Mouse (Mus musculus): ENCODE measurements around the gene Nlrp10. TPM values are rescaled to one million over a fixed set of nuclear protein-coding genes. Genes with fewer than 3 reads are reported as not detected.

Nlrp10 gene
- polyA plus RNA-seq (2015; fragmentation: Nextera tagmentation; extraction: Ambion mirVana) = 17.2 and 18.2 TPM in 2 replicates

- H3K4me1 ChIP-seq (replicated peaks) = no peaks in the 10 kb centered on the region; the same call in 1 of the 2 replicates
- WGBS = 54% methylated on average over 6 of the region's 6 CpGs
Observed at GRCm38 (mm10) chr7:108929726-108930393, at the start of gene Nlrp10. Nlrp10 (minus strand) TSS chr7:108930178.

GRCm38 (mm10) chr7:108972273-108972672 is 42.3 kb upstream of the Nlrp10 start:
- H3K9ac ChIP-seq = no peak overlapping the region
- no peak for ATAC-seq (replicated peaks; ENCODE audit: insufficient number of reproducible peaks, insufficient read depth, low FRiP score, low read depth)
- no peaks in the 10 kb centered on the region for H3K9me3 ChIP-seq (replicated peaks)
- no peak overlapping the region for H3K27ac ChIP-seq
- 63% methylated on average over 6 of the region's 6 CpGs for WGBS
- no peak overlapping the region for H3K4me3 ChIP-seq
- H3K4me1 ChIP-seq (replicated peaks) = no peaks in the 10 kb centered on the region
- no peak overlapping the region for H3K4me2 ChIP-seq
- H3K36me3 ChIP-seq = no peaks in the 10 kb centered on the region
- peaks cover 6% of the 10 kb centered on the region; the same call in 1 of the 2 replicates for H3K27me3 ChIP-seq

More at GRCm38 (mm10) chr7:108929726-108930393, at the start of gene Nlrp10:
- Histone ChIP-seq H3K27ac (peak within 1 kb of the TSS; percentile 79), H3K9ac (peak within 1 kb of the TSS; percentile 36; the same call in 1 of the 2 replicates), H3K27me3 (no peaks in the 10 kb centered on the region), H3K9me3 (replicated peaks) (no peaks in the 10 kb centered on the region), H3K4me2 (peak within 1 kb of the TSS; percentile 57), H3K36me3 (peaks cover 6% of the 10 kb centered on the region; the same call in 1 of the 2 replicates), H3K4me3 (peak within 1 kb of the TSS; percentile 46)
- no peak for ATAC-seq (replicated peaks; ENCODE audit: insufficient number of reproducible peaks, insufficient read depth, low FRiP score, low read depth)

GRCm38 (mm10) chr7:108968201-108968600 is 38.2 kb upstream of the Nlrp10 start:
- WGBS = 36% methylated on average over 6 of the region's 6 CpGs
- H3K4me1 ChIP-seq (replicated peaks) = no peaks in the 10 kb centered on the region
- no peak overlapping the region for H3K4me3 ChIP-seq
- no peaks in the 10 kb centered on the region for H3K36me3 ChIP-seq
- H3K27me3 ChIP-seq = peaks cover 6% of the 10 kb centered on the region
- no peak overlapping the region for H3K27ac ChIP-seq
- ATAC-seq (replicated peaks; ENCODE audit: insufficient number of reproducible peaks, insufficient read depth, low FRiP score, low read depth) = no peak
- no peak overlapping the region for H3K4me2 ChIP-seq
- H3K9me3 ChIP-seq (replicated peaks) = no peaks in the 10 kb centered on the region
- H3K9ac ChIP-seq = no peak overlapping the region

GRCm38 (mm10) chr7:108966742-108967362 is 36.9 kb upstream of the Nlrp10 start:
- no peak; the same call in 1 of the 2 replicates for ATAC-seq (replicated peaks; ENCODE audit: insufficient number of reproducible peaks, insufficient read depth, low FRiP score, low read depth)
- peaks cover 6% of the 10 kb centered on the region for H3K27me3 ChIP-seq
- H3K9ac ChIP-seq = no peak overlapping the region
- H3K4me1 ChIP-seq (replicated peaks) = no peaks in the 10 kb centered on the region
- H3K27ac ChIP-seq = no peak overlapping the region
- no peak overlapping the region for H3K4me2 ChIP-seq
- 31% methylated on average over 7 of the region's 7 CpGs for WGBS
- no peak overlapping the region for H3K4me3 ChIP-seq
- H3K9me3 ChIP-seq (replicated peaks) = no peaks in the 10 kb centered on the region
- no peaks in the 10 kb centered on the region for H3K36me3 ChIP-seq

- ATAC-seq (replicated peaks; ENCODE audit: insufficient number of reproducible peaks, insufficient read depth, low FRiP score, low read depth) = no peak
- H3K9me3 ChIP-seq (replicated peaks) = no peaks in the 10 kb centered on the region
- WGBS = 26% methylated on average over 2 of the region's 2 CpGs
- H3K4me2 ChIP-seq = no peak overlapping the region
- H3K4me3 ChIP-seq = no peak overlapping the region
- H3K27me3 ChIP-seq = peaks cover under 1% of the 10 kb centered on the region
- no peak overlapping the region for H3K9ac ChIP-seq
- no peaks in the 10 kb centered on the region for H3K36me3 ChIP-seq
- no peak overlapping the region for H3K27ac ChIP-seq
- no peaks in the 10 kb centered on the region for H3K4me1 ChIP-seq (replicated peaks)
Observed at GRCm38 (mm10) chr7:108965968-108966367, 36.0 kb upstream of the Nlrp10 start.

- ATAC-seq (replicated peaks; ENCODE audit: insufficient number of reproducible peaks, insufficient read depth, low FRiP score, low read depth) = no peak
- WGBS = 52% methylated on average over 2 of the region's 2 CpGs
Observed at GRCm38 (mm10) chr7:108957734-108958133, 27.8 kb upstream of the Nlrp10 start.

GRCm38 (mm10) chr7:108954185-108954584 is 24.2 kb upstream of the Nlrp10 start:
- H3K9me3 ChIP-seq (replicated peaks) = no peaks in the 10 kb centered on the region
- H3K9ac ChIP-seq = no peak overlapping the region
- no peaks in the 10 kb centered on the region for H3K36me3 ChIP-seq
- H3K27ac ChIP-seq = no peak overlapping the region
- no peak overlapping the region for H3K4me2 ChIP-seq
- peaks cover 12% of the 10 kb centered on the region for H3K4me1 ChIP-seq (replicated peaks)
- WGBS = 46% methylated on average over 4 of the region's 4 CpGs
- no peak overlapping the region for H3K4me3 ChIP-seq
- peaks cover 47% of the 10 kb centered on the region for H3K27me3 ChIP-seq
- ATAC-seq (replicated peaks; ENCODE audit: insufficient number of reproducible peaks, insufficient read depth, low FRiP score, low read depth) = no peak

More at GRCm38 (mm10) chr7:108957734-108958133, 27.8 kb upstream of the Nlrp10 start:
- Histone ChIP-seq H3K9ac (no peak overlapping the region), H3K4me1 (replicated peaks) (no peaks in the 10 kb centered on the region), H3K9me3 (replicated peaks) (no peaks in the 10 kb centered on the region), H3K36me3 (no peaks in the 10 kb centered on the region), H3K4me3 (no peak overlapping the region), H3K27me3 (peaks cover 12% of the 10 kb centered on the region), H3K27ac (no peak overlapping the region), H3K4me2 (no peak overlapping the region)

GRCm38 (mm10) chr7:108952801-108953200 is 22.8 kb upstream of the Nlrp10 start:
- no peak overlapping the region for H3K9ac ChIP-seq
- H3K36me3 ChIP-seq = no peaks in the 10 kb centered on the region
- H3K4me1 ChIP-seq (replicated peaks) = peaks cover 12% of the 10 kb centered on the region
- H3K27me3 ChIP-seq = peaks cover 53% of the 10 kb centered on the region
- H3K4me3 ChIP-seq = no peak overlapping the region
- WGBS = 72% methylated on average over 6 of the region's 6 CpGs
- H3K4me2 ChIP-seq = no peak overlapping the region
- ATAC-seq (replicated peaks; ENCODE audit: insufficient number of reproducible peaks, insufficient read depth, low FRiP score, low read depth) = no peak
- H3K9me3 ChIP-seq (replicated peaks) = no peaks in the 10 kb centered on the region
- H3K27ac ChIP-seq = no peak overlapping the region

GRCm38 (mm10) chr7:108950762-108951331 is 20.9 kb upstream of the Nlrp10 start:
- Histone ChIP-seq H3K27me3 (peaks cover 50% of the 10 kb centered on the region), H3K27ac (no peak overlapping the region), H3K4me3 (peak overlapping the region; percentile 46), H3K9ac (no peak overlapping the region), H3K4me1 (replicated peaks) (peaks cover 12% of the 10 kb centered on the region), H3K9me3 (replicated peaks) (no peaks in the 10 kb centered on the region), H3K4me2 (peak overlapping the region; percentile 77), H3K36me3 (no peaks in the 10 kb centered on the region)
- WGBS = 2% methylated on average over 52 of the region's 52 CpGs
- ATAC-seq (replicated peaks; ENCODE audit: insufficient number of reproducible peaks, insufficient read depth, low FRiP score, low read depth) = 0 out of 2 replicates have a peak, but pooled peaks have one; percentile 4

- Histone ChIP-seq H3K36me3 (no peaks in the 10 kb centered on the region), H3K4me1 (replicated peaks) (peaks cover 12% of the 10 kb centered on the region), H3K27ac (no peak within 1 kb of the TSS), H3K4me2 (peak within 1 kb of the TSS; percentile 77), H3K9me3 (replicated peaks) (no peaks in the 10 kb centered on the region), H3K9ac (no peak within 1 kb of the TSS), H3K27me3 (peaks cover 50% of the 10 kb centered on the region), H3K4me3 (peak within 1 kb of the TSS; percentile 46)
- 2% methylated on average over 44 of the region's 44 CpGs for WGBS
- 0 out of 2 replicates have a peak, but pooled peaks have one; percentile 34 for ATAC-seq (replicated peaks; ENCODE audit: insufficient number of reproducible peaks, insufficient read depth, low FRiP score, low read depth)
Observed at GRCm38 (mm10) chr7:108950312-108950761, 20.4 kb upstream of the Nlrp10 start, which contains the start of gene Tub. Tub (plus strand) TSS chr7:108950338.

- Histone ChIP-seq H3K9ac (no peak overlapping the region), H3K9me3 (replicated peaks) (no peaks in the 10 kb centered on the region), H3K4me1 (replicated peaks) (peaks cover 12% of the 10 kb centered on the region), H3K27ac (no peak overlapping the region), H3K27me3 (peaks cover 50% of the 10 kb centered on the region), H3K4me2 (no peak overlapping the region), H3K36me3 (peaks cover 5% of the 10 kb centered on the region; the same call in 1 of the 2 replicates), H3K4me3 (no peak overlapping the region)
- ATAC-seq (replicated peaks; ENCODE audit: insufficient number of reproducible peaks, insufficient read depth, low FRiP score, low read depth) = no peak
- WGBS = 38% methylated on average over 2 of the region's 2 CpGs
Observed at GRCm38 (mm10) chr7:108949301-108949700, 19.3 kb upstream of the Nlrp10 start.
